9 mouse cellular contexts compared by ENCODE assay signal in genomic region chr15:36705990-36706389, GRCm38 (mm10).
A peak's percentile ranks its signal among the peaks of the same experiment; 100 is the strongest.
DNase-seq lines count a peak whose midpoint lies in the region; ATAC-seq and TF ChIP-seq lines count a peak whose summit lies in the region.
"Had no signal": no experiment of that assay in that cellular context is flagged by ENCODE, and none has a peak within 500 bp of the region (broad histone marks: within the 10 kb centered on the region; RNA-seq: fewer than 3 reads in every experiment).

No protein-coding gene starts in this region.

- intact Hi-C loops in heart, postnatal 25 days (cut with DNase I): loop anchor here (1.0 to 5.0 kb wide), 3 partner anchors 127 to 539 kb away; no protein-coding TSS in a partner anchor

- H3K9ac ChIP-seq in heart, embryonic 12.5 days: no peak overlapping the region
- H3K9ac ChIP-seq in embryonic facial prominence, embryonic 14.5 days (ENCODE audit: low read depth, low read length): no peak overlapping the region
- H3K9ac ChIP-seq: embryonic facial prominence, embryonic 15.5 days had no signal

- no peak overlapping the region for H3K4me2 ChIP-seq in heart, embryonic 12.5 days
- no peak overlapping the region for H3K4me2 ChIP-seq in embryonic facial prominence, embryonic 14.5 days (ENCODE audit: low read depth, low read length)
- H3K4me2 ChIP-seq: embryonic facial prominence, embryonic 15.5 days had no signal

- H3K27me3 ChIP-seq in heart, embryonic 12.5 days (replicated peaks): no peaks in the 10 kb centered on the region
- no peaks in the 10 kb centered on the region for H3K27me3 ChIP-seq in embryonic facial prominence, embryonic 14.5 days (replicated peaks; ENCODE audit: control insufficient read depth, insufficient read depth, low read length)
- H3K27me3 ChIP-seq: embryonic facial prominence, embryonic 15.5 days had no signal

- no peaks in the 10 kb centered on the region for H3K4me1 ChIP-seq in heart, embryonic 12.5 days (replicated peaks)
- H3K4me1 ChIP-seq in embryonic facial prominence, embryonic 14.5 days (ENCODE audit: control insufficient read depth, insufficient read depth, low read length): no peaks in the 10 kb centered on the region
- H3K4me1 ChIP-seq in olfactory bulb, adult 2 months (ENCODE audit: control insufficient read depth, insufficient read depth, low read length): no peaks in the 10 kb centered on the region
- H3K4me1 ChIP-seq: embryonic facial prominence, embryonic 15.5 days had no signal

- no peak overlapping the region for H3K4me3 ChIP-seq in heart, embryonic 12.5 days
- no peak overlapping the region for H3K4me3 ChIP-seq in embryonic facial prominence, embryonic 14.5 days (ENCODE audit: low read depth, low read length)
- no peak overlapping the region for H3K4me3 ChIP-seq in olfactory bulb, adult 2 months (ENCODE audit: insufficient read depth, low read depth, low read length)
- H3K4me3 ChIP-seq: embryonic facial prominence, embryonic 15.5 days had no signal

- H3K9me3 ChIP-seq in heart, embryonic 12.5 days (replicated peaks): no peaks in the 10 kb centered on the region
- H3K9me3 ChIP-seq in embryonic facial prominence, embryonic 14.5 days (ENCODE audit: control insufficient read depth, low read length): no peaks in the 10 kb centered on the region
- H3K9me3 ChIP-seq: embryonic facial prominence, embryonic 15.5 days had no signal

- ATAC-seq in heart, embryonic 12.5 days (ENCODE audit: insufficient number of reproducible peaks, low FRiP score): peak; percentile 65; the same call in 1 of the 2 replicates
- peak; percentile 76 for ATAC-seq in embryonic facial prominence, embryonic 14.5 days (ENCODE audit: low read depth)

- no peak for DNase-seq in heart, postnatal 25 days (ENCODE audit: low spot score)
- DNase-seq in MN1 (ENCODE audit: low spot score): peak; percentile 76
- peak; percentile 74 for DNase-seq in embryonic facial prominence, embryonic 14.5 days (ENCODE audit: low spot score)
- peak; percentile 83 for DNase-seq in kidney, adult 9 months
- DNase-seq in lung, adult 18-20 months: peak; percentile 72 to 79
- DNase-seq in thymus, postnatal 14 days: peak; percentile 79

- no peaks in the 10 kb centered on the region for H3K36me3 ChIP-seq in heart, embryonic 12.5 days
- H3K36me3 ChIP-seq in embryonic facial prominence, embryonic 14.5 days (ENCODE audit: control insufficient read depth, insufficient read depth, low read length): no peaks in the 10 kb centered on the region
- H3K36me3 ChIP-seq: embryonic facial prominence, embryonic 15.5 days had no signal

- peak; percentile 37 for TF ChIP-seq CTCF in olfactory bulb, adult 2 months (IDR thresholded peaks at IDR 0.05; ENCODE audit: insufficient read depth, low read depth, low read length)

- no peak for TF ChIP-seq POLR2A in olfactory bulb, adult 2 months (IDR thresholded peaks at IDR 0.05; ENCODE audit: insufficient read depth, low read depth, low read length)

- 31% methylated on average over 4 of the region's 4 CpGs for WGBS in heart, embryonic 12.5 days
- 42% methylated on average over 4 of the region's 4 CpGs for WGBS in embryonic facial prominence, embryonic 14.5 days
- 70% methylated on average over 4 of the region's 4 CpGs for WGBS in olfactory bulb, adult 2 months

- H3K27ac ChIP-seq in heart, embryonic 12.5 days (ENCODE audit: poor library complexity, severe bottlenecking): no peak overlapping the region
- H3K27ac ChIP-seq in embryonic facial prominence, embryonic 14.5 days (replicated peaks; ENCODE audit: low read depth, low read length): no peak overlapping the region
- H3K27ac ChIP-seq in olfactory bulb, adult 2 months (ENCODE audit: insufficient read depth, low read depth, low read length): no peak overlapping the region
- H3K27ac ChIP-seq: embryonic facial prominence, embryonic 15.5 days had no signal
